Mouse (Mus musculus) CD8-positive naive resting alpha-beta T cell, adult 2 months (primary cell): ENCODE results near the gene 4930590J08Rik.
"Not testable (repeated sequence)": the region's sequence is repeated elsewhere in the genome, so short reads cannot be mapped to it uniquely, and the experiment has no call there.

Experiments used
- DNase-seq, 2 experiments: peaks; one replicate each; pipeline ENCODE4 v3.0.0; 2022; ENCODE audit warnings: low read depth in 2 of 2, low spot score in 2 of 2

Gene 4930590J08Rik

GRCm38 (mm10) chr6:91902509-91902908, at the start of gene 4930590J08Rik:
Gene 4930590J08Rik (plus strand): TSS chr6:91902809.
- DNase-seq = not testable (repeated sequence)

DNA sequence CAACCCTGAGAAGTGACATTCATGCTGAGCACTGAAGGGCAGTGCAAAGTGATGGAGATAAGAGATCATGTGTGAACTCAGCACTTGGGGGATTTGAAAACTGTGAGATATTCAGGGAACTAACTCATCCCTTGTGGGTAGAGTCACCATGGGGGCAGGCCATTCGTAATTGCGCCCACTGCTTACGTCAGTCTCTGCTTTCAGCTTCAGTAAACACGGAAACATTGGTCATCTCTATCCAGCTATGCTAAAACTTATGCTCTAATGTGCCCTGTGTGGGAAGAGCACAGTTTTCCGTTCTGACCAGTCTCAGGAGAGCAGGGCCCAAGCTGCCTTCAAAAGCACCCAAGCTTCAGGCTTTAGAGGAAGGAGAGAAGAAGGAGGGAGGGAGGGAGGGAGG, 44.3 kb upstream of the 4930590J08Rik start:
- DNase-seq = no peak

- no peak for DNase-seq
Measured at GRCm38 (mm10) chr6:91862848-91863247, 39.8 kb upstream of the 4930590J08Rik start.

DNA sequence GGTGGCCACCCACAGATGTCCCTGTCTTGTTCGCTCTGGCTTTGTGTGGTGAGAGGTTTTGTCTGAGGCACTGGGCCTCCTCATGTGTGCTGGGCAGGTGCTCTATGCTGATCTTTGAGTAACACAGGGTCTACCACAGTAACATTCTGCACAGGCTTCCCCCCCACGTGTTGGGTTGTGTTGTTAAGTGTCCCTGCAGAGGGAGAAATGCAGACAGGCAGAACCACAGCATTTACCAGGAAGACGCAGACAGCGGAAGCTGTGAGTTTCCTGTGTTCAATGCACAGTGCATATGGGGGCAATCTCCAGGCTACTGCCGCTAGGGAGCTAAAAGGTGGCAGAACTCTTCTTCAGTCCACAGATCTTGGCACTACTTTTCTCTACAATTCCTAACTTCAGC, 38.0 kb upstream of the 4930590J08Rik start:
- DNase-seq = peak; percentile 21 to 30

DNA sequence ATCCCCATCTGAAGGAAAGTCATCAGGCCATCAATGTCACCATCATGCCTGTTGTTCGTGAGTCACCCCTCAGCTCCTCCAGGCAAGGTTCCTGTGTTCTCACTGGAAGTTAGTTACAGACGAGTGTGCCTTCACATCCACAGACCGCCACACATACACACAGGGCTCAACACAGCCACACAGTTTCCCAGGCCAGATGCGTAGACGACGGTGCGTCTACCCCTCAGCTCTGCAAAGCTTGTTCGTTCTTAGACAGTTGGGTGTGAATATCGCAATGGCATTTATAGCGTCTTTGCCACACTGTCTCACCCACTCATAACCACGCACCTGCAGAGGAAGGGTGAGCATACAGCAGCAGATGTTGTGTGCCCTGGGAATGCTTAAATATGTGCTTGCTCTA, 37.0 kb upstream of the 4930590J08Rik start:
- DNase-seq = peak in 1 of 2 experiments; percentile 25

- DNase-seq = no peak
Measured at GRCm38 (mm10) chr6:91868091-91868490, 34.5 kb upstream of the 4930590J08Rik start.

DNA sequence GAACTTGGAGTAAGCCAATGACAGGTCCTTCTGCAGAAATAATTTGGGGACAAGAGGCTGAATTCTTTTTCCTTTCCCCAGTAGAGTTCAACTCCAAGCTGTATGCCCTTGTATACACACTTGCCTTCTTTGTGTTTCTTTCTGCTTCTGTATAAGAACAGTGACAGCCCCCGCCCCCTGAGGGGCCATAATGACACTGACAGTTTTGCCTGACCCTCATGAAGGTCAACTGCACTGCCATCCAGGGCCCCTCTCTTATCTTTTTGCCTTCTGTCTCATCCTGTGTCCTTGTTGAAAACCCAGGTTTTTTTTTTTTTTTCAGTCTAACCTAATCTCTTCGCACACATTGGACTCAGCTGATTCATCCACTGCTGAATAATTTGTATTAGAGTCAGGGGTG, 29.8 kb upstream of the 4930590J08Rik start:
- no peak for DNase-seq

- peak; percentile 79 to 85 for DNase-seq
Measured at GRCm38 (mm10) chr6:91877885-91878651, 24.5 kb upstream of the 4930590J08Rik start, which contains the start of gene Ccdc174. Gene Ccdc174 (plus strand): TSS chr6:91878053.

GRCm38 (mm10) chr6:91883859-91884258, 18.8 kb upstream of the 4930590J08Rik start:
- DNase-seq = no peak

DNA sequence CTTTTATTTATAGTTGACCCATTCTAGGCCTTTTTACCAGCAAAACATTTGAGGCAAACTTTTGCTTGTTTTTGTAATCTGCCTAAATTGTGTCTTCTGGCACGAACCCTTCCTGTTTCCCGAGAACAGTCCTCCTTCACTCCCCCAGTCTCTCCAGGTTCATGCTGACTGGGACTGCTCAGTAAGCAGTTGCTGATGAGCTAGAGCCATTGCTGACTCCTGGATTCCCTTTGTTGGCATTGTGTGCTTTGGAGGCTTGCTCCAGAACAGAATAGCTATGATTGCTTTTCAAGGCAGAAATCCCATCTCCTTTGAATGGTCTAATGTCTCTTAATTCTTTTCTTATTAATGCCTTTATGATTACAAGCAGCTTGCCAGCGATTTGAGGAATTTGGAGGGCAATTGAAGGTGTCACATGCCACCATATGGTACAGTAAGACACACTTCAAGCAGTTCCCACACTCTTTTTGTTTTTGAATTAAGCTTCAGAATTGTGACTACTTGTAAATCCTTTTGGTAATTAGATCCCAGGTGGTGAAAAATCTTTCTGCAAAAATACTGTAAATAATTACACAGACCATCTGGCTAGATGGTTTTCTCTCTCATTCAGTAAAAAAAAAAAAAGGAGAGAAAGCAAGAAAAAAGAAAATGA, 13.2 kb upstream of the 4930590J08Rik start:
- no peak for DNase-seq

GRCm38 (mm10) chr6:91890615-91891014, 12.0 kb upstream of the 4930590J08Rik start:
- DNase-seq = no peak

DNA sequence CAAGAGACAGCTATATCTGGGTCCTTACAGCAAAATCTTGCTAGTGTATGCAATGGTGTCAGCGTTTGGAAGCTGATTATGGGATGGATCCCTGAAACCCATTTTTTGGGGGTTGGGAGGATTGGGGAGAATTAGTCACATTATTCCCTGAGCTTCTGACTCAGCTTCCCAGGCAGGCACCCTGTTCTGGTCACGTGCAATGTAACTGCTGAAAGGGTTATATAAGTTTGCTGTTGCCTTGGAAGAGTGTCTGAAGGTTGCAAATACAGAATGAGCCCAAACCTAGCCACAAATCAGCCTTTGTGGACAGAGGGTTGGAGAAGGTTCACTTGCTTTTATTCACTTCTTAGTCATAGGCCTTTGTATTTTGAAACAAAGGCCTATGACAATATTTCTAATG, 10.8 kb upstream of the 4930590J08Rik start:
- no peak for DNase-seq

DNA sequence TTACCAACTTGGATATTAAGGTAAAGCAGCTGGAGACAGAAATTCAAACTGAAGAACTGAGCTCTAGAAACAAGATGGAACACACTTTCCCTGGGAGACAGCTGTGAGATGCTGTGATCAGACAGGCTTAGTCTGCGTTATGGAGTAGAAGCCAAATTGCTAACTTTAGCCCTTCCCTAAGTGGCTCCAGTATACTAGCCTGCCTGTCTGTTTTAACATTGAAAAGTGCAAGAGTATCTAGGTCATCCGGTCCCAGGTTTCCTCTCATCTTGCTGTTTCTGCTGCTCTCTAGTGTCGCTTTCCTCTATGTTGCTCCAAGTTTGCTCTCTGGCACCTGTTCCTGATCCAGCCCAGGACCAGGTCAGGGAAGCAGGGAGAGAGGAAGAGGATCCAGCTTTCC, 5.8 kb upstream of the 4930590J08Rik start:
- no peak for DNase-seq

DNA sequence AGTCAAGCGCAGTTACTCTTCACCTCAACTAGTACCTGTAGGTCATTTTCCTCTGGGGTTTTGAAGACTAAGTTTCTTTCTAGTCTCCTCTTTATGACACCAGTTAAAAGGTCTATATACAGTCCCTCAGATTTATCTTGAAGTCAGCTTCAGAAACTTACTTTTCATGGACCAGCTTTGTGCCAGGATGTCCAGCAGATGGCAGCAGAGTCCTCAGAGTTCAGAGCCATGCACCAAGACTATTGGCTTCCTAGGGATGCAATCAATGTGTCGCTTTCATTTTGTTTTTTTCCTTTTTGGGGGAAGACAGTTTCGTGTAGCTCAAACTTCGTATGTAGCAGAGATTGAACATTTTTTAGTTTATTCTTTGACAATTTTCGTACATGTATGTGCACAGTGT, 1.1 kb upstream of the 4930590J08Rik start:
- DNase-seq = peak; percentile 25 to 61

GRCm38 (mm10) chr6:91914011-91914410, 11.4 kb downstream of the 4930590J08Rik start:
- no peak for DNase-seq

- no peak for DNase-seq
Measured at GRCm38 (mm10) chr6:91917286-91917685, 14.7 kb downstream of the 4930590J08Rik start.

GRCm38 (mm10) chr6:91917716-91918115, 15.1 kb downstream of the 4930590J08Rik start:
- no peak for DNase-seq

- no peak for DNase-seq
Measured at GRCm38 (mm10) chr6:91931231-91931630, 28.6 kb downstream of the 4930590J08Rik start.

GRCm38 (mm10) chr6:91938491-91938890, 35.9 kb downstream of the 4930590J08Rik start:
- DNase-seq = no peak

DNA sequence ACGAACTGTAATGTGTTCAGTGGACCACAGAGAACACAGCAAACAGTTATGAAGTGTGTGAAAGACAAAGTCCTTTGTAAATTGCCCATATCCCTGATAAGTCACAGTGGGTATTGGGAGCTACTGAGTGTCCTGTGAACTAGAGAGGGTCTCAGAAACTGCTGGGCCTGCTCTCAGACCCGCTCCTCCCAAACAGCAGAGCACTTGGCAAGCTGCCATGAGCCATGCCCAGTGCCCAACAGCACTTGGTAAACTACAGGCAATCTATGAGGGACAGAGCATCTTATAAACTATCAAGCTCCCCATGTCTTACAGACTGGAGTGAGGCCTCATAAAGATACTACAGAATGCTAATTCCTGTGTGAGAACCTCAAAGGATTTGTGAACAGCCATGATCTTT, 45.8 kb downstream of the 4930590J08Rik start:
- no peak for DNase-seq

- not testable (repeated sequence) for DNase-seq
Measured at GRCm38 (mm10) chr6:91958015-91958414, 55.4 kb downstream of the 4930590J08Rik start.

GRCm38 (mm10) chr6:91960028-91960811, 57.6 kb downstream of the 4930590J08Rik start:
- DNase-seq = no peak
